Mouse (Mus musculus): ENCODE measurements around the gene Bcl2l2. TPM values are rescaled to one million over a fixed set of nuclear protein-coding genes. Genes with fewer than 3 reads are reported as not detected.

Bcl2l2 gene
- total RNA-seq, 2 experiments from 2014 or later = 104 to 105 TPM

GRCm38 (mm10) chr14:54884022-54884712, 990 bp downstream of the Bcl2l2 start:
- intact Hi-C loops (cut with DNase I) = no loop called here
- no peak for DNase-seq (ENCODE audit: low spot score in 2 of 2)

- no peak for DNase-seq (ENCODE audit: low spot score in 2 of 2)
- intact Hi-C loops (cut with DNase I) = no loop called here
These were observed 2.1 kb downstream of the Bcl2l2 start for GRCm38 (mm10) chr14:54885309-54885708.

- DNase-seq (ENCODE audit: low spot score in 2 of 2) = no peak
- intact Hi-C loops (cut with DNase I) = no loop called here
These were observed 9.0 kb downstream of the Bcl2l2 start, which contains the start of gene Pabpn1 for GRCm38 (mm10) chr14:54892200-54892599. Gene Pabpn1 (plus strand): TSS chr14:54892500.

GRCm38 (mm10) chr14:54893651-54894181, 10.5 kb downstream of the Bcl2l2 start:
- peak; percentile 98 to 100 for DNase-seq (ENCODE audit: low spot score in 2 of 2)
- intact Hi-C loops (cut with DNase I) = no loop called here

GRCm38 (mm10) chr14:54894296-54895151, 11.3 kb downstream of the Bcl2l2 start:
- intact Hi-C loops (cut with DNase I) = loop anchor here (5.0 kb wide), 1 partner anchor 213 kb away; the partner anchor contains the start of gene Ap1g2
- peak in 1 of 2 experiments; percentile 50 for DNase-seq (ENCODE audit: low spot score in 2 of 2)

GRCm38 (mm10) chr14:54897445-54897844, 14.3 kb downstream of the Bcl2l2 start:
- intact Hi-C loops (cut with DNase I) = loop anchor here (5.0 kb wide), 1 partner anchor 210 kb away; the partner anchor contains the start of gene Ap1g2
- DNase-seq (ENCODE audit: low spot score in 2 of 2) = no peak

- intact Hi-C loops (cut with DNase I) = loop anchor here (1.0 to 5.0 kb wide), 3 partner anchors 39 to 192 kb away; partner anchors contain the start of genes Ngdn, Thtpa and Zfhx2
These were observed 17.2 kb downstream of the Bcl2l2 start for GRCm38 (mm10) chr14:54900383-54900782.

GRCm38 (mm10) chr14:54903641-54904040, 20.5 kb downstream of the Bcl2l2 start:
- intact Hi-C loops (cut with DNase I) = loop anchor here (5.0 kb wide), 1 partner anchor 189 kb away; the partner anchor contains the start of genes Thtpa and Zfhx2
- no peak for DNase-seq (ENCODE audit: low spot score in 2 of 2)

More at GRCm38 (mm10) chr14:54900383-54900782, 17.2 kb downstream of the Bcl2l2 start:
- peak; percentile 83 to 92 for DNase-seq (ENCODE audit: low spot score in 2 of 2)

GRCm38 (mm10) chr14:54908682-54909081, 25.5 kb downstream of the Bcl2l2 start:
- DNase-seq (ENCODE audit: low spot score in 2 of 2) = no peak
- intact Hi-C loops (cut with DNase I) = no loop called here

GRCm38 (mm10) chr14:54912109-54912850, 29.1 kb downstream of the Bcl2l2 start:
- intact Hi-C loops (cut with DNase I) = no loop called here
- no peak for DNase-seq (ENCODE audit: low spot score in 2 of 2)

- DNase-seq (ENCODE audit: low spot score in 2 of 2) = peak; percentile 80 to 87
- intact Hi-C loops (cut with DNase I) = no loop called here
These were observed 29.7 kb downstream of the Bcl2l2 start, which contains the start of gene Slc22a17 for GRCm38 (mm10) chr14:54912886-54913285. Gene Slc22a17 (minus strand): TSS chr14:54913132.

- DNase-seq (ENCODE audit: low spot score in 2 of 2) = no peak
- intact Hi-C loops (cut with DNase I) = no loop called here
These were observed 30.2 kb downstream of the Bcl2l2 start for GRCm38 (mm10) chr14:54913343-54913742.

- no peak for DNase-seq (ENCODE audit: low spot score in 2 of 2)
- intact Hi-C loops (cut with DNase I) = no loop called here
These were observed 37.0 kb downstream of the Bcl2l2 start for GRCm38 (mm10) chr14:54920076-54920685.

GRCm38 (mm10) chr14:54924641-54925348, 41.6 kb downstream of the Bcl2l2 start:
- intact Hi-C loops (cut with DNase I) = no loop called here
- DNase-seq (ENCODE audit: low spot score in 2 of 2) = no peak

GRCm38 (mm10) chr14:54925349-54926342, 42.5 kb downstream of the Bcl2l2 start, which contains the start of gene Efs:
Gene Efs (minus strand): TSS chr14:54926126.
- peak in 1 of 2 experiments; percentile 40 for DNase-seq (ENCODE audit: low spot score in 2 of 2)
- intact Hi-C loops (cut with DNase I) = no loop called here

GRCm38 (mm10) chr14:54926401-54927158, 43.4 kb downstream of the Bcl2l2 start:
- intact Hi-C loops (cut with DNase I) = no loop called here
- peak in 1 of 2 experiments; percentile 37 for DNase-seq (ENCODE audit: low spot score in 2 of 2)

Data from left cerebral cortex, postnatal 14 days (tissue).